In the genomic region with DNA sequence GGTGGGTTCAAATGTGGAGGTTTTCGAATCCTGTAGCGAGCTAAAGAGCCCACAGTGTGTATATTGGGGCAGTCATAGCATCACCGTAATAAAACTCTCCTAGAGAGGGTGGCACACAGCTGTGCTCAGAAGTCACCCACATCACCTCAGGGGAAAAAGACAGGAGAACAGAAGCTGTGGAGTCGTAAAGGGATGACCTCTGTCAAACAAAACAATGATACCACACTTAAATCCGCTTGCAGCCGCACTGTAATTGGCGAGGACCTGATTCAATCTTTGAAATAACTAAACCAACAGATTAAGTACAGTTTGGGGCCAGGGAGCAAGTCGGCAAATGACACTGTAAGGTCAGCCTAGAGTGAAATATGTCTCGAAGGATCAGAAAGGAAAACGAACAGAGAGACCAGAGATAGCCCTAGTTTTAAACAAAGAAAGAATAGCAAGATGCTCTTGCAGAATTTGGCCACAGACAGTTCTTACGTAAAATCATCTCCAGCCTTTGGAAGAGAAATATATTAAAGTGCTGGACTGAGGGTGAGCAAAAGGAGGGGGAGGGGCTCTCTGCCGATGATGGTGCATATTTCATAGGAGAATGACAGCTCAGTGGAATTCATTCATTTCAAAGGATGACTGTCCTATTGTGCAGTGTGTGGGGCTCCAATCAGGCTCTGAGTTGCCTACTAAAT, we compare ENCODE assay signal across 8 mouse cellular contexts. TPM values are rescaled to one million over a fixed set of nuclear protein-coding genes. Genes with fewer than 3 reads are reported as not detected.
A peak's percentile ranks its signal among the peaks of the same experiment; 100 is the strongest.
DNase-seq lines count a peak whose midpoint lies in the region; ATAC-seq and TF ChIP-seq lines count a peak whose summit lies in the region.

No protein-coding gene starts in this region.

- peak overlapping the region; percentile 78 for H3K4me3 ChIP-seq in megakaryocyte, embryonic 14.5 days (replicated peaks)
- H3K4me3 ChIP-seq in forebrain, embryonic 15.5 days: peak overlapping the region; percentile 94
- H3K4me3 ChIP-seq in limb, embryonic 15.5 days: peak overlapping the region; percentile 69
- peak overlapping the region; percentile 17; the same call in 1 of the 2 replicates for H3K4me3 ChIP-seq in olfactory bulb, adult 2 months (ENCODE audit: insufficient read depth, low read depth, low read length)

- H3K4me1 ChIP-seq in megakaryocyte, embryonic 14.5 days: peaks cover 47% of the 10 kb centered on the region
- H3K4me1 ChIP-seq in forebrain, embryonic 15.5 days: peaks cover 44% of the 10 kb centered on the region
- H3K4me1 ChIP-seq in limb, embryonic 15.5 days: peaks cover 35% of the 10 kb centered on the region
- H3K4me1 ChIP-seq in olfactory bulb, adult 2 months (ENCODE audit: control insufficient read depth, insufficient read depth, low read length): peaks cover 17% of the 10 kb centered on the region

- peak; percentile 63 for DNase-seq in induced T-regulatory cell, adult 2 months (ENCODE audit: low read depth)
- no peak for DNase-seq in thymus, postnatal 4 days

- no peak for TF ChIP-seq CTCF in olfactory bulb, adult 2 months (IDR thresholded peaks at IDR 0.05; ENCODE audit: insufficient read depth, low read depth, low read length)

- peaks cover 59% of the 10 kb centered on the region for H3K27me3 ChIP-seq in megakaryocyte, embryonic 14.5 days (replicated peaks)
- H3K27me3 ChIP-seq in forebrain, embryonic 15.5 days: no peaks in the 10 kb centered on the region
- H3K27me3 ChIP-seq in limb, embryonic 15.5 days: no peaks in the 10 kb centered on the region

- peaks cover 3% of the 10 kb centered on the region for H3K36me3 ChIP-seq in megakaryocyte, embryonic 14.5 days (replicated peaks; ENCODE audit: low read length)
- H3K36me3 ChIP-seq in forebrain, embryonic 15.5 days: peaks cover 9% of the 10 kb centered on the region
- H3K36me3 ChIP-seq in limb, embryonic 15.5 days: peaks cover 10% of the 10 kb centered on the region

- no peak for TF ChIP-seq POLR2A in olfactory bulb, adult 2 months (IDR thresholded peaks at IDR 0.05; ENCODE audit: insufficient read depth, low read depth, low read length)

- 8% methylated on average over 12 of the region's 12 CpGs for WGBS in forebrain, embryonic 15.5 days
- 17% methylated on average over 12 of the region's 12 CpGs for WGBS in limb, embryonic 15.5 days
- 35% methylated on average over 12 of the region's 12 CpGs for WGBS in olfactory bulb, adult 2 months

- H3K9ac ChIP-seq in forebrain, embryonic 15.5 days (replicated peaks): peak overlapping the region; percentile 97
- H3K9ac ChIP-seq in limb, embryonic 15.5 days: no peak overlapping the region

- H3K9me3 ChIP-seq in megakaryocyte, embryonic 14.5 days: no peaks in the 10 kb centered on the region
- no peaks in the 10 kb centered on the region for H3K9me3 ChIP-seq in forebrain, embryonic 15.5 days
- no peaks in the 10 kb centered on the region for H3K9me3 ChIP-seq in limb, embryonic 15.5 days

- no peak for ATAC-seq in megakaryocyte, adult 5-6 weeks (ENCODE audit: poor library complexity, severe bottlenecking)
- ATAC-seq in forebrain, embryonic 15.5 days (replicated peaks): peak; percentile 17; the same call in 1 of the 2 replicates
- no peak for ATAC-seq in limb, embryonic 15.5 days (ENCODE audit: insufficient number of reproducible peaks, low FRiP score, low TSS enrichment, low read depth)
- no peak for ATAC-seq in cerebellum, adult (ENCODE audit: insufficient number of reproducible peaks, low FRiP score, low TSS enrichment)

- peak overlapping the region; percentile 67 for H3K4me2 ChIP-seq in forebrain, embryonic 15.5 days (replicated peaks)
- H3K4me2 ChIP-seq in limb, embryonic 15.5 days: peak overlapping the region; percentile 76

- H3K27ac ChIP-seq in forebrain, embryonic 15.5 days (replicated peaks): peak overlapping the region; percentile 98
- H3K27ac ChIP-seq in limb, embryonic 15.5 days: peak overlapping the region; percentile 94
- peak overlapping the region; percentile 65 for H3K27ac ChIP-seq in olfactory bulb, adult 2 months (ENCODE audit: insufficient read depth, low read depth, low read length)

RNA-seq across cellular contexts. Expression of gene Trib2, which starts 3.4 kb away (rescaled TPM):
- 2.6 and 9.2 TPM in 2 replicates for polyA plus RNA-seq in megakaryocyte, embryonic 14.5 days (2012; ENCODE audit: insufficient read depth, low replicate concordance)
- 0.96 and 1.0 TPM in 2 replicates for total RNA-seq in megakaryocyte, adult 5-6 weeks (2015)
- 0.33 and 0.57 TPM in 2 replicates for total RNA-seq in megakaryocyte, adult 5-6 weeks (2017)
- 96.2 and 105 TPM in 2 replicates for polyA plus RNA-seq in forebrain, embryonic 15.5 days (2015; fragmentation: Nextera tagmentation; extraction: Ambion mirVana)
- polyA plus RNA-seq in limb, embryonic 15.5 days (2015; fragmentation: Nextera tagmentation; extraction: Ambion mirVana): 51.7 and 55.5 TPM in 2 replicates
- polyA plus RNA-seq in olfactory bulb, adult 2 months (2012; ENCODE audit: insufficient read depth, insufficient read length, low replicate concordance, missing spikeins): not detected in 2 replicates

Comparison
In these comparisons a context has a peak if more than half of its experiments do, and no peak if none do; other contexts are left out.
1. H3K4me3 ChIP-seq: peak in every context shown above with its lines; median percentile 94 in forebrain, embryonic 15.5 days; 78 in megakaryocyte, embryonic 14.5 days; 69 in limb, embryonic 15.5 days; 17 in olfactory bulb, adult 2 months.